Mouse (Mus musculus) lung, embryonic 16.5 days (tissue): ENCODE measurements around the gene Slc22a7. TPM values are rescaled to one million over a fixed set of nuclear protein-coding genes. Genes with fewer than 3 reads are reported as not detected.

Source experiments
- ATAC-seq: fragments of 200-750 bp; cut with Nextera tagmentation; 2 replicates; pipeline ENCODE4 v1.8.0; 2017; ENCODE audit warnings: low read depth, mild to moderate bottlenecking, moderate library complexity
- H3K27ac ChIP-seq: fragments of 300-500 bp; sonication (generic); 2 replicates; pipeline ENCODE4 v1.5.1; 2014; ENCODE audit warnings: mild to moderate bottlenecking, control low read depth, low read length
- H3K27me3 ChIP-seq: fragments of 300-500 bp; sonication (generic); 2 replicates; pipeline ENCODE4 v1.6.1; 2014; ENCODE audit warnings: low read depth, low read length, mixed read lengths; ENCODE audit not compliant: control insufficient read depth, insufficient read depth
- H3K36me3 ChIP-seq: fragments of 300-500 bp; sonication (generic); 2 replicates; pipeline ENCODE4 v1.6.1; 2014; ENCODE audit warnings: low read length; ENCODE audit not compliant: control insufficient read depth, insufficient read depth
- H3K4me1 ChIP-seq: fragments of 300-500 bp; sonication (generic); replicated peaks from 2 replicates; pipeline ENCODE4 v1.6.1; 2014; ENCODE audit warnings: low read length, mixed read lengths; ENCODE audit not compliant: control insufficient read depth, insufficient read depth
- H3K4me2 ChIP-seq: fragments of 300-500 bp; sonication (generic); 2 replicates; pipeline ENCODE4 v1.6.1; 2014; ENCODE audit warnings: low read depth, low read length, control low read depth
- H3K4me3 ChIP-seq: fragments of 300-500 bp; sonication (generic); 2 replicates; pipeline ENCODE4 v1.5.1; 2014; ENCODE audit warnings: mild to moderate bottlenecking, low read length, control low read depth
- H3K9ac ChIP-seq: fragments of 300-500 bp; sonication (generic); 2 replicates; pipeline ENCODE4 v1.6.1; 2014; ENCODE audit warnings: low read length, control low read depth
- H3K9me3 ChIP-seq: fragments of 300-500 bp; sonication (generic); 2 replicates; pipeline ENCODE4 v1.6.1; 2016; ENCODE audit warnings: low read length; ENCODE audit not compliant: control insufficient read depth
- WGBS: fragments of 180-500 bp; shearing (Covaris S2); extraction: QIAGEN DNeasy Blood & Tissue Kit; methylation state at CpG from one replicate; pipeline ENCODE4 v1.1.7; 2014; 5-methylcytosine and 5-hydroxymethylcytosine counted together
- polyA plus RNA-seq: library from polyadenylated mRNA; unstranded; fragments of >200 nt; fragmentation: Nextera tagmentation; extraction: Ambion mirVana; gene quantifications from 2 replicates; pipeline ENCODE4 v1.2.1, GENCODE M21; 2015

The Slc22a7 gene
- polyA plus RNA-seq, 1 experiment from 2014 or later, result not detected

DNA sequence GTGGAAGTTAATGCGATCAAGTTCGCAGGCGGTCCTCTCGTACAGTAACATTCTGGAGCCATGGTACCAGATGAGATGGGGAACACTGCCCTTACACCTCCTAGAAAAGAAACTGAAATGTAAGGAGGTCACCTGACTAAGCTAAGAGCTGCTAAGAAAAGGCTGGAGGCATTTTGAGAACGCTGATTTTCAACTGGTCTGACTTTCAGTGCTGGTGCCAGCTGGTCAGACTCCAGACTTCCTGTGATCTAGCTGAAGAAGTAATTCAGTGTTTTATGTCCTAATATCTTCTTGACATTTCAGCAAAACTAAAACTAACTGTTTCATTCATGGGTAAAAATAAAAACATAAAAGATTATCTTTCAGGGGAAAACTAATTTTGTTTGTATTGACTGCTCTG, 19.6 kb downstream of the Slc22a7 start:
- 74% methylated on average over 5 of the region's 5 CpGs for WGBS

DNA sequence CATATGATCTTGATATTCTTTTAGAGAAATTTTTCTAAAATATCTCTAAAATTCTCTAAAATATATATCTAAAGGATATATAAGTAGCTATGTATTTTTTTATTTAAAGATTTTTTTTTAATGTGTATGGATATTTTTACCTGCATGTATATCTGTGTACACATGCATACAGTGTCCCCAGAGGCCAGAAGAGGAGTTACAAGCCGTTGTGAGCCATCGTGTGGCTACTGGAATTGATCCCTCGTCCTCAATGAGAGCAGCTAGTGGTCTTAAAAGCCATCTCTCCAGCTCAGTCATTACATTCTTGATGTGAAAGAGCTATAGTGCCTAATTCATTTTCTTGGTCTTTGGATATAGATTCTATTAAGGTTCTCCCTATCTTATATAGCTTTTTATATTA, 29.8 kb downstream of the Slc22a7 start:
- Histone ChIP-seq H3K4me2 (no peak overlapping the region), H3K9ac (no peak overlapping the region), H3K27me3 (no peaks in the 10 kb centered on the region), H3K27ac (no peak overlapping the region), H3K9me3 (no peaks in the 10 kb centered on the region), H3K4me1 (no peaks in the 10 kb centered on the region), H3K36me3 (peaks cover 18% of the 10 kb centered on the region), H3K4me3 (no peak overlapping the region)
- WGBS, result 28% methylated on average over 3 of the region's 3 CpGs
- no peak for ATAC-seq

More for the DNA sequence above, 19.6 kb downstream of the Slc22a7 start:
- Histone ChIP-seq H3K27me3 (no peaks in the 10 kb centered on the region), H3K9me3 (no peaks in the 10 kb centered on the region), H3K4me3 (no peak overlapping the region), H3K36me3 (peaks cover 3% of the 10 kb centered on the region; the same call in 1 of the 2 replicates), H3K4me1 (no peaks in the 10 kb centered on the region), H3K4me2 (no peak overlapping the region), H3K27ac (no peak overlapping the region), H3K9ac (no peak overlapping the region)
- no peak for ATAC-seq

- Histone ChIP-seq H3K27ac (no peak overlapping the region), H3K9me3 (no peaks in the 10 kb centered on the region), H3K9ac (no peak overlapping the region), H3K36me3 (peaks cover 11% of the 10 kb centered on the region), H3K4me2 (no peak overlapping the region), H3K4me3 (no peak overlapping the region), H3K4me1 (no peaks in the 10 kb centered on the region), H3K27me3 (no peaks in the 10 kb centered on the region)
- 92% methylated on average over 1 of the region's 1 CpGs for WGBS
- no peak for ATAC-seq
Measured at GRCm38 (mm10) chr17:46394631-46395030, 43.6 kb downstream of the Slc22a7 start.

- no peaks in the 10 kb centered on the region for H3K4me1 ChIP-seq
- no peak overlapping the region for H3K27ac ChIP-seq
- 36% methylated on average over 2 of the region's 2 CpGs for WGBS
- H3K27me3 ChIP-seq, result no peaks in the 10 kb centered on the region
- H3K9ac ChIP-seq, result no peak overlapping the region
- no peak for ATAC-seq
- no peaks in the 10 kb centered on the region for H3K9me3 ChIP-seq
- no peak overlapping the region for H3K4me2 ChIP-seq
- no peak overlapping the region for H3K4me3 ChIP-seq
- H3K36me3 ChIP-seq, result peaks cover 16% of the 10 kb centered on the region
Measured at GRCm38 (mm10) chr17:46393012-46393411, 45.2 kb downstream of the Slc22a7 start.

GRCm38 (mm10) chr17:46388200-46388599, 50.1 kb downstream of the Slc22a7 start:
- ATAC-seq, result no peak

DNA sequence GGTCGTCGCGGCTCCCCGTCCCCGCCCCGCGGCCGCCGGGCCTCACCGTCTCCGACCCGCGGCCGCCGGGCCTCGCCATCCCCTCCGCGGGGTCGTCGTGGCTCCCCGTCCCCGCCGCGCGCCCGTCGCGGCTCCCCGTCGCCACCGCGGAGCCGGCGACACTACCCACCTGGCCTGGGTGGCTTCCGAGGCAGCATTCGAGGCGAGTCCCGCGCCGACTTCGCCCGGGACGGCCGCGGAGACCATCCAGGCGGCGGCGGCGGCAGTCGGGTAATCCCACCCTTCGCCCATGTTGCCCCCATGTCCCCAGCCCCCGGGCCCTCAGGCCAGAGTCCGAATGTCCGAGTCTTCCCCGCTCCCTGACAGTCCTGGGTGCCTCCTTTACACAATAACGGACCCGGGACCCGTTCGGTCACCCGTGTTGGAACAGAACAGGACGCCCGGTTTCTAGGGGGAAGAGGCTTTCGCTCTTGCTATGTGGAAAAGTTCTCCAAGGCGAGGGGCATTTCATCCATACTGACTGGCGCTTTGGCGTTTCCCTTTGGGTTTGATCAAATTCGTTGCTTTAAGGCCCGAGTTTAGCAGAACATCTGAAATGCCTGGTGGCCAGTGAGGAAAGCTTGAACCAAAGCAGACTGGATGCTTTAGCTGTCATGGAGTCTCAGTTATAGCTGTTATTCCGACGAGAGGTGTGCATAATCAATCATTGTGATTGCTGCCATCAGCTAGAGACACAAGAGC, 54.0 kb downstream of the Slc22a7 start:
- peak; percentile 0; the same call in 1 of the 2 replicates for ATAC-seq

More at GRCm38 (mm10) chr17:46388200-46388599, 50.1 kb downstream of the Slc22a7 start:
- Histone ChIP-seq H3K4me2 (no peak overlapping the region), H3K9me3 (no peaks in the 10 kb centered on the region), H3K27me3 (no peaks in the 10 kb centered on the region), H3K36me3 (peaks cover 17% of the 10 kb centered on the region), H3K4me1 (peaks cover 10% of the 10 kb centered on the region), H3K9ac (no peak overlapping the region), H3K4me3 (no peak overlapping the region), H3K27ac (no peak overlapping the region)
- WGBS, result 76% methylated on average over 3 of the region's 3 CpGs

DNA sequence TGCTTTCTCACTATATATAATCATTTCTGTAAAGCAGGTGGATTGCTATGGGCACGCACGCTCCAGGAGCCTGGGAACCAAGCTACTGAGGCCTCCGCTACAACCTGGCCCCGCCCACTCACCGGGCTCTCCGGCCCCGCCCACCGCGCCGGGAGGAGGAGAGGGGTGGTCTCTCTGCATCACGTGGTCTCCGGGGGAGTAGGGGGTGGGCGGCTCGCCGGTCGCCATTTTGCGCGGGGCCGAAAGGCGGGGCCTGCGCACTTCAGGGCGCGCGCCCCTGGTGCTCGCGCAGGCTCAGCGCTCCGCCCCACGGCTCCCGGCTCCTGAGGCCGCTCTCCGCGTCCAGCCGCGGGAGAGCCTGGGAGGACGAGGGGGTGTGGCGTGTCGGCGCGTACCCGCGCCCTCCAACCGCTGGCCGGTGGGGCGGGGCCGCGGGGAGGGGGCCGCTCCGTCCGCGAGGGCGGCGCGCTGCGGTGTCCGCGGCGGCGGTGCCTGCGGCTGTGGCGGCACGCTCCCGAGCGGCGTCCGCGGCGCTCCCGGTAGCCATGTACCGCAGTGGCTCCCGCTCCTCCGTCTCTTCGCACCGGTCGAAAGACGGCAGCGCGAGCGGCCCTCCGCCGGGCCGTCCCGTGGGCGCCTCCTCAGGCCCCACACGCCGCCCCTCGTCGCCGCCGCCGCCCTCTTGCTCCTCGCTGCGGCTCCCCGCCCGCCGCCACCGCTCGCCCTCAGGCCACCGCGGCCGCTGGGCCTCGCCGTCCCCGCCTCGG, 54.8 kb downstream of the Slc22a7 start, which contains the start of gene Zfp318:
Zfp318 (plus strand) TSS at position 438 of the 767 bp plus-strand sequence.
- Histone ChIP-seq H3K36me3 (peaks cover 11% of the 10 kb centered on the region), H3K9me3 (no peaks in the 10 kb centered on the region), H3K9ac (peak within 1 kb of the TSS; percentile 96), H3K4me2 (peak within 1 kb of the TSS; percentile 86), H3K27me3 (no peaks in the 10 kb centered on the region), H3K4me1 (peaks cover 12% of the 10 kb centered on the region), H3K4me3 (peak within 1 kb of the TSS; percentile 93), H3K27ac (peak within 1 kb of the TSS; percentile 84)
- under 1% methylated on average over 56 of the region's 105 CpGs for WGBS
- ATAC-seq, result peak; percentile 99

More for the DNA sequence above, 54.0 kb downstream of the Slc22a7 start:
- H3K9ac ChIP-seq, result peak overlapping the region; percentile 96
- 1% methylated on average over 64 of the region's 70 CpGs for WGBS
- peaks cover 11% of the 10 kb centered on the region for H3K36me3 ChIP-seq
- H3K27ac ChIP-seq, result peak overlapping the region; percentile 84
- peaks cover 12% of the 10 kb centered on the region for H3K4me1 ChIP-seq
- H3K4me2 ChIP-seq, result peak overlapping the region; percentile 86
- peak overlapping the region; percentile 93 for H3K4me3 ChIP-seq
- H3K9me3 ChIP-seq, result no peaks in the 10 kb centered on the region
- H3K27me3 ChIP-seq, result no peaks in the 10 kb centered on the region
